Mouse (Mus musculus) monocyte, adult 2 months (primary cell): ENCODE data around the gene 1810009A15Rik.

Experiments used
- DNase-seq, 2 experiments: peaks; one replicate each; pipeline ENCODE4 v3.0.0; 2022; ENCODE audit warnings: low spot score in 2 of 2, low read depth in 1 of 2

1810009A15Rik gene

GRCm38 (mm10) chr19:8920073-8920736, 31.6 kb downstream of the 1810009A15Rik start, which contains the start of gene B3gat3:
Gene B3gat3, plus strand, starts transcription at chr19:8920374.
- DNase-seq, result peak; percentile 68 to 81

GRCm38 (mm10) chr19:8920836-8921291, 32.2 kb downstream of the 1810009A15Rik start:
- no peak for DNase-seq

- no peak for DNase-seq
Measured at GRCm38 (mm10) chr19:8921741-8922140, 33.1 kb downstream of the 1810009A15Rik start.

GRCm38 (mm10) chr19:8926766-8927165, 38.1 kb downstream of the 1810009A15Rik start:
- no peak for DNase-seq

- no peak for DNase-seq
Measured at GRCm38 (mm10) chr19:8927891-8928525, 39.4 kb downstream of the 1810009A15Rik start.

GRCm38 (mm10) chr19:8928689-8929223, 40.1 kb downstream of the 1810009A15Rik start:
- DNase-seq, result no peak

GRCm38 (mm10) chr19:8929224-8930088, 40.8 kb downstream of the 1810009A15Rik start, which contains the start of the genes Rom1 and Eml3:
Gene Rom1, minus strand, starts transcription at chr19:8929356.
Gene Eml3, plus strand, starts transcription at chr19:8929552.
- DNase-seq, result peak; percentile 70 to 81

GRCm38 (mm10) chr19:8930117-8930516, 41.5 kb downstream of the 1810009A15Rik start:
- no peak for DNase-seq

- no peak for DNase-seq
Measured at GRCm38 (mm10) chr19:8930771-8931170, 42.1 kb downstream of the 1810009A15Rik start.

GRCm38 (mm10) chr19:8936736-8937135, 48.1 kb downstream of the 1810009A15Rik start:
- DNase-seq, result no peak
